Mouse (Mus musculus): ENCODE results near the gene Wrap53. TPM values are rescaled to one million over a fixed set of nuclear protein-coding genes. Genes with fewer than 3 reads are reported as not detected.
A peak's percentile ranks its signal among the peaks of the same experiment; 100 is the strongest.

Wrap53 gene
- polyA plus RNA-seq, 1 experiment from 2014 or later: 37.8 TPM

DNA sequence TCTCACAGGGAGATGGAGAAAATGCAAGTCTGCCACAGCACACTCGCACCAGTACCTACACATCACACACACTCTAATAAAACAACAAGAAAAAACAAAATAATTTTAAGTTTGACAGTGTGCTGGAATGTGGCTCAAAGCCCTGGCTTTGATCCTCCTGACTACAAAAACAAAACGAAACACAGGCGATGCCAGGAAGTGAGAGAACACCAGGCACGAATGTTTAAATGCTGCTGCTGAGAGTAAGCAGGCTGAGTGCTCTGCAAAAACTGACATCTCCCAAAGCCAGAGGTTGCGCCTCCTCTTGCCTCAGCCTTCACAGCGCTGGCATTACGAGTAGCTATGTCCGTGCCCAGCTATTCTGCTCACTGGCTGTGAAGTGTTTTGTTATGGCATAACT is 14.9 kb downstream of the Wrap53 start:
- no peaks in the 10 kb centered on the region for H3K9me3 ChIP-seq (ENCODE audit: control insufficient read depth, low read length)
- no peak overlapping the region for H3K4me3 ChIP-seq (ENCODE audit: low read depth, low read length)
- no peak overlapping the region for H3K9ac ChIP-seq (ENCODE audit: low read depth, low read length)
- peaks cover 15% of the 10 kb centered on the region for H3K4me1 ChIP-seq (replicated peaks; ENCODE audit: control insufficient read depth, insufficient read depth, low read length)
- 75% methylated on average over 8 of the region's 8 CpGs for WGBS
- H3K27ac ChIP-seq (ENCODE audit: low read depth, low read length): no peak overlapping the region
- ATAC-seq (ENCODE audit: low FRiP score) (no peak), DNase-seq (ENCODE audit: low spot score) (no peak)
- no peaks in the 10 kb centered on the region; the same call in 1 of the 2 replicates for H3K36me3 ChIP-seq (ENCODE audit: control insufficient read depth, insufficient read depth, low read length)
- no peak overlapping the region for H3K4me2 ChIP-seq (replicated peaks; ENCODE audit: low read depth, low read length)
- no peaks in the 10 kb centered on the region for H3K27me3 ChIP-seq (ENCODE audit: control insufficient read depth, insufficient read depth, low read length)

DNA sequence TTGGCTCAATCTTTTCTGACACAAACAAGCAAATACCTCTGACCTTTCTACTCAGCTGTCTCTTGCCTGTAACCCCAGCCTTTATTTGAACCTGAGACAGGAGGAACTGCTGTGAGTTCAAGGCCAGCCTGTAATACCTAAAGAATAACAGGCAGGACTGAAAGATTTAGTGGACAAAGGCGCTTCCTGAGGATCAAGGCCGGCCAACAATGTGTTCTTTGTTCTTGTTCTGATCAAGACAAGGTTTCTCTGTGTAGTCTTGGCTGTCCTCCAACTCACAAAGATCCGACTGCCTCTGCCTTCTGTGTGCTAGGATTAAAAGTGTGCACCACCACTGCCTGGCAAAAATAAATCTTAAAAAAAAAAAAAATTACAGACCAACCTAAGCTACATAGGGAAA is 15.7 kb downstream of the Wrap53 start:
- peaks cover 15% of the 10 kb centered on the region for H3K4me1 ChIP-seq (replicated peaks; ENCODE audit: control insufficient read depth, insufficient read depth, low read length)
- no peaks in the 10 kb centered on the region for H3K36me3 ChIP-seq (ENCODE audit: control insufficient read depth, insufficient read depth, low read length)
- DNase-seq (ENCODE audit: low spot score) (no peak), ATAC-seq (ENCODE audit: low FRiP score) (no peak)
- H3K4me2 ChIP-seq (replicated peaks; ENCODE audit: low read depth, low read length): no peak overlapping the region
- no peak overlapping the region for H3K27ac ChIP-seq (ENCODE audit: low read depth, low read length)
- H3K9ac ChIP-seq (ENCODE audit: low read depth, low read length): no peak overlapping the region
- H3K9me3 ChIP-seq (ENCODE audit: control insufficient read depth, low read length): no peaks in the 10 kb centered on the region
- H3K4me3 ChIP-seq (ENCODE audit: low read depth, low read length): no peak overlapping the region
- no peaks in the 10 kb centered on the region for H3K27me3 ChIP-seq (ENCODE audit: control insufficient read depth, insufficient read depth, low read length)
- 53% methylated on average over 3 of the region's 3 CpGs for WGBS

DNA sequence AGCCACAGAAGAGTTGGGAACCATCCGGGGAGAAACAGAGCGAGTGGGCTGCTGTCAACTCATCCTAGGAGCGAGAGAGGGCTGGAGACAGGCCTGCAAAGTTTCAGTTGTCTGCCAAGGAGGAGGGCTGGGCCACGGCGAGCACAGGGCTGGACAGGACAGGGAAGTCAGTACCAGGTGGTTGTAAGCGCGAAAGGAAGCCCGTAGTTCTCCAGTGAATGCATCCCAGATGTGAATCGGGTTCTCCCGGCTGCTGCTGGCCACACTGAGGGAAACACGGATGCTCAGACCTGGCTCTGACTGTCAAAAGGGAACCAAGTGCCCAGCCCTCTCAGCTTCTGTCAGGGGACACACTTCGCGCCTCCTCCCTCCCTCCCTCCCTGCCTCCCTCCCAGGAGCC is 16.7 kb downstream of the Wrap53 start:
- Histone ChIP-seq H3K4me2 (replicated peaks; ENCODE audit: low read depth, low read length) (no peak overlapping the region), H3K4me3 (ENCODE audit: low read depth, low read length) (no peak overlapping the region), H3K4me1 (replicated peaks; ENCODE audit: control insufficient read depth, insufficient read depth, low read length) (peaks cover 20% of the 10 kb centered on the region), H3K27me3 (ENCODE audit: control insufficient read depth, insufficient read depth, low read length) (no peaks in the 10 kb centered on the region), H3K27ac (ENCODE audit: low read depth, low read length) (no peak overlapping the region), H3K9me3 (ENCODE audit: control insufficient read depth, low read length) (no peaks in the 10 kb centered on the region), H3K36me3 (ENCODE audit: control insufficient read depth, insufficient read depth, low read length) (no peaks in the 10 kb centered on the region), H3K9ac (ENCODE audit: low read depth, low read length) (no peak overlapping the region)
- ATAC-seq (ENCODE audit: low FRiP score) (no peak), DNase-seq (ENCODE audit: low spot score) (no peak)
- 67% methylated on average over 13 of the region's 13 CpGs for WGBS

DNA sequence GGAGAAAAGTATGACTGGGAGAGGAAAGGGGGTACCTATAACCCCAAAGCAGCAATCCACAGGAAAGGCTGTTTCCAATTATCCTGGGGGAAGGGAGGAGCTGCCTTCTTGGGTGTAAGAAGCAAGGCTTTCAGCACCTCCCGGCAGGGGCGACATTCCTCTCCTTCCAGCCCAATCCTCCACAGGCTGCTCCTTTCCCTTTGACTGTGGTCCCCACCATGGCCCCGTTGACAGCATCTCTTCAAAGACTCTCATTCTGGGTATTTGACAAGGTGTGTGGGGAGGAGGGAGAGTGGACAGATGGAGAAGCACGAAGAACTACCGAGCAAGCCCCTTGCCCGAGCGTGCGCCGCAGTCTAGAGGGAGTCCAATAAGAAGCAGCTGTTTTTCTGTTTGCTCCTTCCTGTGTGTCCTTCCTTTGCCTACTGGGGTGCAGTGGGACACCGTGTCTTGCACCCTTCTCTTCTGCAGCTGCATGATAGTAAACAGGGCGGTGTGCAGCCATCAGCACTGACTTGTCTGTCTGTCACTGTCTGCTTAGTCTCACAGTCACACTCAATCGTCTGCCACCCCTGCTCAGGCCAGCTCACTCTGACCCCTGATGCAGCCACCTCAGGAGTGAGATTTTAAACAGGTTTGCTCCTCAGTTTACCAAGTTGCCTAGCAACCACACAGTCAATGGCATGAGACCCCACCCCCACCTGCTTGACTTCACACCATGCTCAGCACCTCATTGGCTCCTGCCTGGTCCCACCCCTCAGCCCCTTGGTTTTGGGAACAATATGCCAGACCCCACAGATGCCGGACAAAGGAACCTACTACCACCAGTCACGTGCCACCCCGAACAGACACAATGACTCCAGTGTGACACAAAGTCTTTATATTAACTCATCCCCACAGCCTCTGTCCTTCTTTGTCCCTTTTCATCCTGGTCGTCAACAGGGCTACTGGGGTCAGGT is 18.9 kb downstream of the Wrap53 start:
- DNase-seq (ENCODE audit: low spot score): peak; percentile 78
- H3K4me2 ChIP-seq (replicated peaks; ENCODE audit: low read depth, low read length): peak overlapping the region; percentile 100
- H3K27ac ChIP-seq (ENCODE audit: low read depth, low read length): peak overlapping the region; percentile 86
- no peaks in the 10 kb centered on the region for H3K27me3 ChIP-seq (ENCODE audit: control insufficient read depth, insufficient read depth, low read length)
- peaks cover 28% of the 10 kb centered on the region for H3K4me1 ChIP-seq (replicated peaks; ENCODE audit: control insufficient read depth, insufficient read depth, low read length)
- H3K4me3 ChIP-seq (ENCODE audit: low read depth, low read length): no peak overlapping the region
- peak; percentile 69 for ATAC-seq (ENCODE audit: low FRiP score)
- 0 out of 2 replicates have a peak overlapping the region, but pooled peaks have one; percentile 40 for H3K9ac ChIP-seq (ENCODE audit: low read depth, low read length)
- no peaks in the 10 kb centered on the region for H3K9me3 ChIP-seq (ENCODE audit: control insufficient read depth, low read length)
- no peaks in the 10 kb centered on the region for H3K36me3 ChIP-seq (ENCODE audit: control insufficient read depth, insufficient read depth, low read length)
- 8% methylated on average over 16 of the region's 16 CpGs for WGBS

DNA sequence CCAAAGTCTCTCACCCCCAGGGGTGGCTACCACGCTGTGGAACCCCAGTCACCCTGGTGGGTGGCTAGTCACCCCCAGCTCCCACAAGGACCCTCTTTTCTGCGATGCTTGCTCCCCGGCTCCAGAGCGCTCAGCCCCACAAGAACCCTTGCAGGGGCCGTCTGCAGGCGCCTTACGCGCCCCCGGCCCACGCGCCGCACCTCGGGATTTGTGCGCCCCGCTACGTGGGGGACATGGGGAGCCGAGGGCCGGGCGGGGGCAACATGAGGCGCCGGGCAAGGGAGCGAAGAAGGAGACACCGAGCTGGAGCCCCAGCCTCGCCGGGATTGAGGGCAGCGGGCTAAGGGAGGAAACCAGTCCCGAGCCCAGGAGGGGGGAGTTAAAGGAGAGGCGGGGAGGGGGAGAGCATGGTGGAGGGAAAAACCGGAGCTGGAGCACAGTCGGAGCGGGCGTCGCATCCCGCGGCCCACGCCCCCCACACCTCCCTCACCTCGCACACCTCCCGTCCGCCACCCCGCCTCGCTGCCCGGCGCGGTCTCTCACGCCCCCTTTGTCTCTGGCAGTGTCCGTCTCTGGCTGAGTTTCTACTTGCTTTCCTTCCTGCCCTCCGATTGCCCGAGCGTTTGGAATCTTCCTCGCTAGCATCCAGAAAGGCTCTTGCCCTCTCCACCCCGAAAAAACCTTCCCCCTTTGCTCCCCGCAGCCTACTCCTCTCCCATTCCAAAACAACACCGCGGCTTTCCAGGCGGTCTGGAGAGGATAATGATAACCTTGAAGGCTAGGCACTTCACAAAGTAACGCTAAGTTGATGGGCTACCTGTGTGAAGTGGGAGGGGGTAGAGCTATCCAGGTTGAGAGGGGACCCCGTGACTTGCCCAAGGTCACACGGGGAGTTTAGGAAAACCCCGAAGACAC is 19.9 kb downstream of the Wrap53 start, which contains the start of gene Efnb3:
Gene Efnb3, minus strand, starts transcription at position 355 of the 915 bp plus-strand sequence.
- Histone ChIP-seq H3K4me3 (ENCODE audit: low read depth, low read length) (peak within 1 kb of the TSS; percentile 80), H3K27me3 (ENCODE audit: control insufficient read depth, insufficient read depth, low read length) (no peaks in the 10 kb centered on the region), H3K27ac (ENCODE audit: low read depth, low read length) (peak within 1 kb of the TSS; percentile 86), H3K9me3 (ENCODE audit: control insufficient read depth, low read length) (no peaks in the 10 kb centered on the region), H3K4me2 (replicated peaks; ENCODE audit: low read depth, low read length) (peak within 1 kb of the TSS; percentile 100), H3K9ac (ENCODE audit: low read depth, low read length) (peak within 1 kb of the TSS; percentile 97), H3K36me3 (ENCODE audit: control insufficient read depth, insufficient read depth, low read length) (0 out of 2 replicates have a peak, but pooled peaks cover 4% of the 10 kb centered on the region), H3K4me1 (replicated peaks; ENCODE audit: control insufficient read depth, insufficient read depth, low read length) (peaks cover 30% of the 10 kb centered on the region)
- peak; percentile 26; the same call in 1 of the 2 replicates for ATAC-seq (ENCODE audit: low FRiP score)
- WGBS: 1% methylated on average over 57 of the region's 59 CpGs
- DNase-seq (ENCODE audit: low spot score): peak; percentile 83

DNA sequence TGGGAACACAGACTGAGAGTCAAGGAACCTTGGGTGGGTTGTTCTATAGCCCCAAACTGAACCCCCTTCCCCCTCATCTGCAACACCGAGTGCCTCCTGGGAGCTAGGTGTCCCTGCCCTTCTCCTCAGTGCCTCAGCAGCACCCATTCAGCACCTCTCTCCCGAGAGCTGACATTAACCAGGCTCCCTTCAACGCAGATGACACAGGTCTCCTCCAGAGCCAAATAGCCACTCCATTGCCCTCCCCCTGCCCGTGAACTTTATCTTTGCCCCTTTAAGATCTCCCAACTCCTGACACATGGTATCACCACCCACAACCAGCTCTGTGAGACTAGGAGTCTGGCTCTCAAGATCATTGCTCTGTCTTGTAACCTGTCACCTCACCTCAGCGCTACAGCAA is 20.9 kb downstream of the Wrap53 start:
- Histone ChIP-seq H3K4me1 (replicated peaks; ENCODE audit: control insufficient read depth, insufficient read depth, low read length) (peaks cover 30% of the 10 kb centered on the region), H3K9ac (ENCODE audit: low read depth, low read length) (peak overlapping the region; percentile 97), H3K9me3 (ENCODE audit: control insufficient read depth, low read length) (no peaks in the 10 kb centered on the region), H3K27ac (ENCODE audit: low read depth, low read length) (0 out of 2 replicates have a peak overlapping the region, but pooled peaks have one; percentile 86), H3K4me2 (replicated peaks; ENCODE audit: low read depth, low read length) (peak overlapping the region; percentile 100), H3K4me3 (ENCODE audit: low read depth, low read length) (peak overlapping the region; percentile 80), H3K36me3 (ENCODE audit: control insufficient read depth, insufficient read depth, low read length) (0 out of 2 replicates have a peak, but pooled peaks cover 4% of the 10 kb centered on the region), H3K27me3 (ENCODE audit: control insufficient read depth, insufficient read depth, low read length) (no peaks in the 10 kb centered on the region)
- ATAC-seq (ENCODE audit: low FRiP score) (no peak), DNase-seq (ENCODE audit: low spot score) (peak; percentile 39)
- 9% methylated on average over 5 of the region's 5 CpGs for WGBS

DNA sequence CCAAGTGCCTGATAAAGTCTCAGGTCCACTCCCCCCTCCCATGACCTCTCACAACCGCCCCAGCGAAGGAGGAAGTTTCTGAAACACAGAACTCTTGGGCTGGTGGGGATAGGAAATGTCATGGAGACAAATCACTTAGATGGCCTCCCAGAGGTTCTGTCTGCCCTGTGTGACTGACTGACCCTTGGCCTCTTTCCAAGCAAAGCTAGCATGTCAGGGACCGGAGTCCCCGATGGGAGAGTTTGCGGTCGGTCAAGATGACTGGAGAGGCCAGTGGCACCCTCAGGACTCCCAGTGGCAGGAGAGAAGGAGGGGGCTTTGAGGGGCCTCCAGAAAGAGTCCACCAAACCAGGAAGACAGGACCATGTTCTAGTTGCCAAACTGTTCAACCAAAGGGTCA is 21.3 kb downstream of the Wrap53 start:
- DNase-seq (ENCODE audit: low spot score) (no peak), ATAC-seq (ENCODE audit: low FRiP score) (no peak)
- peak overlapping the region; percentile 97 for H3K9ac ChIP-seq (ENCODE audit: low read depth, low read length)
- 0 out of 2 replicates have a peak, but pooled peaks cover 4% of the 10 kb centered on the region for H3K36me3 ChIP-seq (ENCODE audit: control insufficient read depth, insufficient read depth, low read length)
- 7% methylated on average over 6 of the region's 6 CpGs for WGBS
- H3K27ac ChIP-seq (ENCODE audit: low read depth, low read length): no peak overlapping the region
- H3K4me1 ChIP-seq (replicated peaks; ENCODE audit: control insufficient read depth, insufficient read depth, low read length): peaks cover 30% of the 10 kb centered on the region
- peak overlapping the region; percentile 100 for H3K4me2 ChIP-seq (replicated peaks; ENCODE audit: low read depth, low read length)
- H3K4me3 ChIP-seq (ENCODE audit: low read depth, low read length): peak overlapping the region; percentile 80
- H3K27me3 ChIP-seq (ENCODE audit: control insufficient read depth, insufficient read depth, low read length): no peaks in the 10 kb centered on the region
- no peaks in the 10 kb centered on the region for H3K9me3 ChIP-seq (ENCODE audit: control insufficient read depth, low read length)

DNA sequence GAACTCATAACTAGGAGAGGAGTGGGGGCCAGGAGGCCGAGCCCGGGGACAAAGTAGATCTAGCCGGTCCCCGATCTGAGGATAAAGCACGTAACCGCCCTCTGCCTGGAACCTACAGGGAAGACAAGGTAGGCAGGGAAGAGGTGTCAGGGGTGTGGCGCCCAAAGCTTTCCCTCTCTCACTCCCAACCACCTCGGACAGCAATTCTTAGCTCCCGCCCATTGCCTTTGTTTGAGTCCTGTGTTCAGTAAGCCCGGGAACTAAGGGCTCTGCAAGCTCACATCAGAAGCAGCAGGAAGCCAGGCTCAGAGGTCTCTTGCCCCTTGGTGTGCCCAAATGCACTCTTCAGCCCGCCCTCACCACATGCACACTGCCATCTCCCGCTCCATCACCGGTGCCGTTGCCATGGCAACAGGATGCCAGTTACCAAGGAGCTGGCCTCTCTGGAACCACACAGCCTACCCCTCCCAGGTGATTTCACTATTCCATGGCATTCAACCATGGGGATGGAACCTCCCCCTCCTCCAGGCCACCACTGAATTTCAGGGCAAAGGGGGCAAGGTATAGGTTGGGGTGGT is 22.6 kb downstream of the Wrap53 start:
- Histone ChIP-seq H3K9ac (ENCODE audit: low read depth, low read length) (peak overlapping the region; percentile 24), H3K27ac (ENCODE audit: low read depth, low read length) (0 out of 2 replicates have a peak overlapping the region, but pooled peaks have one; percentile 12), H3K9me3 (ENCODE audit: control insufficient read depth, low read length) (no peaks in the 10 kb centered on the region), H3K4me2 (replicated peaks; ENCODE audit: low read depth, low read length) (peak overlapping the region; percentile 100), H3K4me3 (ENCODE audit: low read depth, low read length) (peak overlapping the region; percentile 12), H3K27me3 (ENCODE audit: control insufficient read depth, insufficient read depth, low read length) (no peaks in the 10 kb centered on the region), H3K36me3 (ENCODE audit: control insufficient read depth, insufficient read depth, low read length) (0 out of 2 replicates have a peak, but pooled peaks cover 4% of the 10 kb centered on the region), H3K4me1 (replicated peaks; ENCODE audit: control insufficient read depth, insufficient read depth, low read length) (peaks cover 40% of the 10 kb centered on the region)
- ATAC-seq (ENCODE audit: low FRiP score): no peak
- 15% methylated on average over 14 of the region's 14 CpGs for WGBS
- DNase-seq (ENCODE audit: low spot score): peak; percentile 79

All from hindbrain, embryonic 11.5 days (tissue).